Mouse (Mus musculus) heart, adult 2 months (tissue): ENCODE results near the gene Pdgfc. TPM values are rescaled to one million over a fixed set of nuclear protein-coding genes. Genes with fewer than 3 reads are reported as not detected.

Source experiments
- DNase-seq, 2 experiments: peaks; one replicate each; pipeline ENCODE4 v3.0.0; 2021
- H3K27ac ChIP-seq: fragments of 200-600 bp; 2 replicates; pipeline ENCODE4 v1.8.1; 2022
- H3K27me3 ChIP-seq: fragments of 200-500 bp; 2 replicates; pipeline ENCODE4 v1.6.1; 2012; ENCODE audit warnings: mild to moderate bottlenecking, low read length, inconsistent platforms, mixed read lengths; ENCODE audit not compliant: control insufficient read depth, insufficient read depth
- H3K36me3 ChIP-seq: fragments of 200-500 bp; 2 replicates; pipeline ENCODE4 v1.6.1; 2012; ENCODE audit warnings: low read length, inconsistent platforms; ENCODE audit not compliant: control insufficient read depth, insufficient read depth
- H3K4me1 ChIP-seq: fragments of 200-500 bp; 2 replicates; pipeline ENCODE4 v1.6.1; 2011; ENCODE audit warnings: low read length; ENCODE audit not compliant: control insufficient read depth, insufficient read depth
- H3K4me3 ChIP-seq: fragments of 200-600 bp; 2 replicates; pipeline ENCODE4 v1.8.1; 2022
- H3K79me2 ChIP-seq: fragments of 200-500 bp; replicated peaks from 2 replicates; pipeline ENCODE4 v1.6.1; 2012; ENCODE audit warnings: mild to moderate bottlenecking, inconsistent platforms, low read length, moderate library complexity, mixed read lengths; ENCODE audit not compliant: control insufficient read depth, insufficient read depth
- H3K9ac ChIP-seq: fragments of 200-500 bp; 2 replicates; pipeline ENCODE4 v1.6.1; 2012; ENCODE audit warnings: low read depth, mild to moderate bottlenecking, control low read depth, inconsistent platforms, low read length, mixed read lengths
- CTCF ChIP-seq: fragments of 200-600 bp; IDR thresholded peaks from 2 replicates; pipeline ENCODE4 v1.8.1; 2022; ENCODE audit warnings: antibody characterized with exemption, mild to moderate bottlenecking, moderate library complexity
- EP300 ChIP-seq: fragments of 200-500 bp; IDR thresholded peaks from 2 replicates; pipeline ENCODE4 v1.6.1; 2011; ENCODE audit warnings: low read depth, low read length, control low read depth; ENCODE audit not compliant: insufficient read depth
- POLR2A ChIP-seq: fragments of 200-500 bp; IDR thresholded peaks from 2 replicates; pipeline ENCODE4 v1.6.1; 2011; ENCODE audit warnings: mild to moderate bottlenecking, low read depth, low read length, control low read depth; ENCODE audit not compliant: insufficient read depth
- WGBS: fragments of 180-500 bp; shearing (Covaris S2); methylation state at CpG from one replicate; pipeline ENCODE4 v1.1.7; 2018; 5-methylcytosine and 5-hydroxymethylcytosine counted together
- intact Hi-C: fragments of 180-260 bp; cut with DNase I; formaldehyde crosslinking; loops from one replicate; pipeline ENCODE4 v1.15.1; 2025
- polyA plus RNA-seq: library from polyadenylated mRNA; depleted of rRNA; stranded (reverse); fragments of >200 nt; gene quantifications from 2 replicates; pipeline ENCODE4 v1.2.3, GENCODE M21; 2012
- total RNA-seq, 2 experiments: library from RNA; stranded (reverse); gene quantifications; 2 replicates each; pipeline ENCODE4 v1.2.3; 2021

Gene Pdgfc
- total and polyA plus RNA-seq, 3 experiments: 1.5 to 3.0 (median 2.8) TPM

- TF ChIP-seq POLR2A: no peak
- intact Hi-C loops: no loop called here
- Histone ChIP-seq H3K79me2 (no peaks in the 10 kb centered on the region), H3K36me3 (no peaks in the 10 kb centered on the region), H3K4me1 (no peaks in the 10 kb centered on the region), H3K27ac (no peak overlapping the region), H3K4me3 (no peak overlapping the region), H3K9ac (no peak overlapping the region), H3K27me3 (no peaks in the 10 kb centered on the region)
- WGBS: 69% methylated on average over 3 of the region's 3 CpGs
- DNase-seq: no peak
Observed at GRCm38 (mm10) chr3:81149109-81149521, 112.9 kb downstream of the Pdgfc start.

GRCm38 (mm10) chr3:81150228-81150627 lies 114.0 kb downstream of the Pdgfc start:
- H3K79me2 ChIP-seq: no peaks in the 10 kb centered on the region
- no peak for DNase-seq
- H3K27ac ChIP-seq: no peak overlapping the region
- no peaks in the 10 kb centered on the region for H3K4me1 ChIP-seq
- no peaks in the 10 kb centered on the region for H3K27me3 ChIP-seq
- no peak for TF ChIP-seq CTCF
- no peak for TF ChIP-seq POLR2A
- no peak for TF ChIP-seq EP300
- no peak overlapping the region for H3K9ac ChIP-seq
- intact Hi-C loops: no loop called here
- no peak overlapping the region for H3K4me3 ChIP-seq
- H3K36me3 ChIP-seq: no peaks in the 10 kb centered on the region

DNA sequence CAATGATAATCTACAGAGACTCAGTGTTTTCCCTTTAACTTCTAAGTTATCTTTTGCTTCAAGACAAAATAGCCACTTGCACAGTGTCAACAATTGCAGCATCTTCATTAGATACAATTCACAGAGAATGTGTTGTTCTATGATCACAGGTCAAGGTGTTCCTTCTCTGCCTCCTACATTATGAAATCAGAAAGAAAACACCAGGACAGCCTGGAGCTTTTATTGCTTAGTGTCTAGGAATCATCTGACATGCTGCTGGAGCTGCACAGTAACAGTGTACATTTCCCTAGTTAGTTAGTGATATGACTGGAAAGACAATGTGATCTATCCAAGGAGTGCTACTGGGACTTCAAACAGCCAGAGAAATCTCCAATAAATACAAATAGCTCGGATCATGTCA lies 118.2 kb downstream of the Pdgfc start:
- WGBS: 59% methylated on average over 1 of the region's 1 CpGs
- no peak for DNase-seq
- Histone ChIP-seq H3K36me3 (no peaks in the 10 kb centered on the region), H3K4me3 (no peak overlapping the region), H3K4me1 (no peaks in the 10 kb centered on the region), H3K9ac (no peak overlapping the region), H3K27ac (no peak overlapping the region), H3K79me2 (no peaks in the 10 kb centered on the region), H3K27me3 (no peaks in the 10 kb centered on the region)
- intact Hi-C loops: no loop called here
- TF ChIP-seq CTCF: no peak
- TF ChIP-seq EP300: no peak

DNA sequence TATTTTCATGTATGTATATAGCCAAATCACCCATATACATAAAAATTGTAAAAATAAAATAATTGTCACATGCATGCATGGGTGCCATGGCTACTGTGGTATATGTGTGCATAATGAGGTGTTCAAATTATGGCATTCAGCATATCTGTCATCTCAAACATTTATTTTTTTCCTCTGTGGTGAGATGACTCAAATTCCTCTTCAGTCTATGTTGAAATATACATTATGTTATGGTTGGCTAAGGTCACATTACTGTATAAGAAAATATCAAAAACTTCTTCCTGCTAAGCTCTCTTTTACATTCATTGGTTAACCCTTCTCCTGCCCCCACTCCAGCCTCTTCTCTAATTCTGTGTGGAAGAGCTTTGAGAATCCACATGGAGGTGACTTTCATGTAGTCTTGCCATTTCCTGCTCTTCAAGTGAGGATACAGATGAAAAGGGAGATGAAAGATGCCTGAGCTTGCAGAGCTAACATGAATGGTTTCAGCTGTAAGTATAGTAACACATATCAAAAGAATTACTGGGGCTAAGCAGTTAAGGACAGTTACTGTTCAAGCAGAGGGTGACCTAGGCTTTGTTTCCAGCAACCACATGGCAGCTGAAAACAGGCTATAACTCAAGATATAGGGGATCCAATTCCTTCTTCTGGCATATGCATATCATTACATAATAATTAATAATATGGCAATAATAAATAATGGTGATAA lies 124.4 kb downstream of the Pdgfc start:
- H3K27ac ChIP-seq: no peak overlapping the region
- H3K27me3 ChIP-seq: no peaks in the 10 kb centered on the region
- H3K4me1 ChIP-seq: no peaks in the 10 kb centered on the region
- H3K9ac ChIP-seq: no peak overlapping the region
- H3K79me2 ChIP-seq: no peaks in the 10 kb centered on the region
- DNase-seq: no peak
- intact Hi-C loops: no loop called here
- no peak overlapping the region for H3K4me3 ChIP-seq
- no peaks in the 10 kb centered on the region for H3K36me3 ChIP-seq
- no peak for TF ChIP-seq POLR2A
- TF ChIP-seq EP300: no peak
- no peak for TF ChIP-seq CTCF

- H3K27ac ChIP-seq: no peak overlapping the region
- no peaks in the 10 kb centered on the region for H3K79me2 ChIP-seq
- no peaks in the 10 kb centered on the region for H3K36me3 ChIP-seq
- no peak overlapping the region for H3K9ac ChIP-seq
- no peaks in the 10 kb centered on the region for H3K27me3 ChIP-seq
- H3K4me1 ChIP-seq: no peaks in the 10 kb centered on the region
- intact Hi-C loops: no loop called here
- no peak for DNase-seq
- TF ChIP-seq CTCF: no peak
- no peak for TF ChIP-seq EP300
- no peak for TF ChIP-seq POLR2A
- 87% methylated on average over 4 of the region's 4 CpGs for WGBS
- no peak overlapping the region for H3K4me3 ChIP-seq
Observed at GRCm38 (mm10) chr3:81162129-81162528, 125.9 kb downstream of the Pdgfc start.

- Histone ChIP-seq H3K27ac (no peak overlapping the region), H3K27me3 (no peaks in the 10 kb centered on the region), H3K4me1 (no peaks in the 10 kb centered on the region), H3K36me3 (no peaks in the 10 kb centered on the region), H3K79me2 (no peaks in the 10 kb centered on the region), H3K9ac (no peak overlapping the region), H3K4me3 (no peak overlapping the region)
- TF ChIP-seq CTCF: no peak
- TF ChIP-seq POLR2A: no peak
- no peak for TF ChIP-seq EP300
- intact Hi-C loops: no loop called here
- 91% methylated on average over 5 of the region's 5 CpGs for WGBS
- DNase-seq: no peak
Observed at GRCm38 (mm10) chr3:81164091-81164490, 127.9 kb downstream of the Pdgfc start.
